In genomic region chr1:150212454-150212853, GRCm38 (mm10) we compare ENCODE assay signal across 28 mouse cellular contexts.
"Had no signal": no experiment of that assay in that cellular context is flagged by ENCODE, and none has a peak within 500 bp of the region (broad histone marks: within the 10 kb centered on the region; RNA-seq: fewer than 3 reads in every experiment).

No protein-coding gene starts in this region.

- ATAC-seq: liver, embryonic 12.5 days; liver, postnatal 0 days; midbrain, embryonic 13.5 days; midbrain, embryonic 15.5 days; midbrain, embryonic 16.5 days had no signal

- H3K4me2 ChIP-seq: limb, embryonic 12.5 days; limb, embryonic 13.5 days; limb, embryonic 15.5 days; liver, embryonic 11.5 days; liver, embryonic 12.5 days; liver, embryonic 13.5 days; liver, embryonic 15.5 days; lung, embryonic 14.5 days; lung, embryonic 15.5 days; midbrain, embryonic 11.5 days; midbrain, embryonic 12.5 days; midbrain, embryonic 13.5 days; midbrain, embryonic 15.5 days; neural tube, embryonic 12.5 days had no signal

- H3K9me3 ChIP-seq: limb, embryonic 10.5 days; limb, embryonic 12.5 days; limb, embryonic 13.5 days; limb, embryonic 15.5 days; liver, embryonic 12.5 days; liver, embryonic 13.5 days; liver, embryonic 15.5 days; lung, embryonic 15.5 days; megakaryocyte, embryonic 14.5 days; midbrain, embryonic 10.5 days; midbrain, embryonic 12.5 days; midbrain, embryonic 13.5 days; midbrain, embryonic 15.5 days; neural tube, embryonic 12.5 days had no signal

- H3K4me1 ChIP-seq: limb, embryonic 10.5 days; limb, embryonic 12.5 days; limb, embryonic 13.5 days; limb, embryonic 15.5 days; liver, embryonic 12.5 days; liver, embryonic 13.5 days; liver, embryonic 15.5 days; lung, embryonic 15.5 days; midbrain, embryonic 10.5 days; midbrain, embryonic 12.5 days; midbrain, embryonic 13.5 days; midbrain, embryonic 15.5 days; neural tube, embryonic 12.5 days had no signal

- H3K36me3 ChIP-seq: limb, embryonic 10.5 days; limb, embryonic 12.5 days; limb, embryonic 13.5 days; limb, embryonic 15.5 days; liver, embryonic 12.5 days; liver, embryonic 13.5 days; liver, embryonic 15.5 days; lung, embryonic 15.5 days; midbrain, embryonic 10.5 days; midbrain, embryonic 12.5 days; midbrain, embryonic 13.5 days; midbrain, embryonic 15.5 days; neural tube, embryonic 12.5 days had no signal

- DNase-seq: layer of hippocampus, postnatal 36 days; left cerebral cortex, postnatal 4 days; liver; liver, embryonic 13.5 days; liver, postnatal 0 days; lung, adult 2 months; lung, embryonic 14.5 days; midbrain, embryonic 14.5 days had no signal

- H3K9ac ChIP-seq: limb, embryonic 12.5 days; limb, embryonic 13.5 days; limb, embryonic 15.5 days; liver, embryonic 12.5 days; liver, embryonic 13.5 days; liver, embryonic 14.5 days; liver, embryonic 15.5 days; liver, postnatal 0 days; lung, embryonic 14.5 days; lung, embryonic 15.5 days; midbrain, embryonic 12.5 days; midbrain, embryonic 13.5 days; midbrain, embryonic 15.5 days; neural tube, embryonic 12.5 days had no signal

- H3K27ac ChIP-seq: left cerebral cortex, adult 2 months; limb, embryonic 10.5 days; limb, embryonic 12.5 days; limb, embryonic 13.5 days; limb, embryonic 15.5 days; liver, embryonic 12.5 days; liver, embryonic 13.5 days; liver, embryonic 14.5 days; liver, embryonic 15.5 days; lung, embryonic 15.5 days; macrophage; midbrain, embryonic 10.5 days; midbrain, embryonic 12.5 days; midbrain, embryonic 13.5 days; midbrain, embryonic 15.5 days; neural tube, embryonic 12.5 days had no signal

- H3K27me3 ChIP-seq: limb, embryonic 12.5 days; limb, embryonic 13.5 days; limb, embryonic 15.5 days; liver, embryonic 12.5 days; liver, embryonic 13.5 days; liver, embryonic 15.5 days; lung, embryonic 15.5 days; megakaryocyte, embryonic 14.5 days; midbrain, embryonic 12.5 days; midbrain, embryonic 13.5 days; midbrain, embryonic 15.5 days; neural tube, embryonic 12.5 days had no signal

- H3K4me3 ChIP-seq: left cerebral cortex, adult 2 months; limb, embryonic 10.5 days; limb, embryonic 12.5 days; limb, embryonic 13.5 days; limb, embryonic 15.5 days; liver, embryonic 12.5 days; liver, embryonic 13.5 days; liver, embryonic 15.5 days; lung, embryonic 15.5 days; megakaryocyte, embryonic 14.5 days; midbrain, embryonic 10.5 days; midbrain, embryonic 12.5 days; midbrain, embryonic 13.5 days; midbrain, embryonic 15.5 days; myocyte; neural tube, embryonic 12.5 days had no signal
